Mouse (Mus musculus) liver, adult 2 months (tissue): Measurements from ENCODE around the gene Sox5.

Experiments
- CTCF ChIP-seq: fragments of 200-500 bp; IDR thresholded peaks from 2 replicates; pipeline ENCODE4 v1.5.1; 2011; ENCODE audit warnings: low read depth, low read length, control low read depth
- POLR2A ChIP-seq: fragments of 200-500 bp; IDR thresholded peaks from 2 replicates; pipeline ENCODE4 v1.6.1; 2011; ENCODE audit warnings: low read length, control low read depth; ENCODE audit not compliant: insufficient read depth; ENCODE audit errors: extremely low read depth

GRCm38 (mm10) chr6:144103612-144104011, 678.2 kb downstream of the Sox5 start:
- TF ChIP-seq POLR2A (no peak), CTCF (no peak)
